10 mouse cellular contexts compared by ENCODE assay signal in genomic region chr2:84916548-84917320, GRCm38 (mm10). TPM values are rescaled to one million over a fixed set of nuclear protein-coding genes. Genes with fewer than 3 reads are reported as not detected.
DNase-seq lines count a peak whose midpoint lies in the region; ATAC-seq and TF ChIP-seq lines count a peak whose summit lies in the region.
"Had no signal": no experiment of that assay in that cellular context is flagged by ENCODE, and none has a peak within 500 bp of the region (broad histone marks: within the 10 kb centered on the region; RNA-seq: fewer than 3 reads in every experiment).

No protein-coding gene starts in this region.

- 67% methylated on average over 8 of the region's 8 CpGs for WGBS in kidney, embryonic 14.5 days
- 45% methylated on average over 8 of the region's 8 CpGs for WGBS in heart, adult 2 months
- 57% methylated on average over 8 of the region's 8 CpGs for WGBS in kidney, adult 2 months
- WGBS in thymus, adult 2 months = 73% methylated on average over 8 of the region's 8 CpGs

- 0 out of 2 replicates have a peak, but pooled peaks cover 2% of the 10 kb centered on the region for H3K4me1 ChIP-seq in kidney, embryonic 14.5 days (ENCODE audit: control insufficient read depth, insufficient read depth, low read length)
- peaks cover 17% of the 10 kb centered on the region for H3K4me1 ChIP-seq in heart, adult 2 months (ENCODE audit: control insufficient read depth, insufficient read depth, low read length)
- peaks cover 6% of the 10 kb centered on the region; the same call in 1 of the 2 replicates for H3K4me1 ChIP-seq in kidney, adult 2 months (ENCODE audit: control insufficient read depth, insufficient read depth, low read length)
- no peaks in the 10 kb centered on the region for H3K4me1 ChIP-seq in thymus, adult 2 months (replicated peaks; ENCODE audit: control insufficient read depth, insufficient read depth, low read length)

- DNase-seq in kidney, adult 11 months = peak; percentile 76
- DNase-seq in heart, adult 2 months = peak; percentile 76 to 85
- peak; percentile 91 for DNase-seq in kidney, adult 2 months
- peak; percentile 85 for DNase-seq in lung, postnatal 10 days
- no peak for DNase-seq in left cerebral cortex, adult 11 months (ENCODE audit: low spot score)
- DNase-seq in thymus, adult 2 months = no peak
- no peak for DNase-seq in layer of hippocampus, postnatal 14 days (ENCODE audit: low spot score in 2 of 2)

- no peak overlapping the region for H3K4me3 ChIP-seq in kidney, embryonic 14.5 days (ENCODE audit: low read length)
- H3K4me3 ChIP-seq in heart, adult 2 months = no peak overlapping the region
- no peak overlapping the region for H3K4me3 ChIP-seq in kidney, adult 2 months (ENCODE audit: insufficient read depth, low read depth, low read length)
- no peak overlapping the region for H3K4me3 ChIP-seq in thymus, adult 2 months (ENCODE audit: control insufficient read depth, insufficient read depth, low read length)
- H3K4me3 ChIP-seq: stomach, embryonic 15.5 days had no signal

- TF ChIP-seq POLR2A in heart, adult 2 months (IDR thresholded peaks at IDR 0.05; ENCODE audit: insufficient read depth, low read depth, low read length) = peak; percentile 65
- no peak for TF ChIP-seq POLR2A in kidney, adult 2 months (IDR thresholded peaks at IDR 0.05; ENCODE audit: low read depth, low read length)
- TF ChIP-seq POLR2A in thymus, adult 2 months (IDR thresholded peaks at IDR 0.05; ENCODE audit: control insufficient read depth, extremely low read depth, insufficient read depth, low read length, poor library complexity) = no peak

- H3K27ac ChIP-seq in kidney, embryonic 14.5 days (ENCODE audit: low read depth, low read length) = no peak overlapping the region
- peak overlapping the region; percentile 93 for H3K27ac ChIP-seq in heart, adult 2 months
- peak overlapping the region; percentile 97 for H3K27ac ChIP-seq in kidney, adult 2 months (ENCODE audit: insufficient read depth, low read depth, low read length)
- no peak overlapping the region for H3K27ac ChIP-seq in thymus, adult 2 months (ENCODE audit: control insufficient read depth, insufficient read depth, low read length)
- H3K27ac ChIP-seq: stomach, embryonic 15.5 days had no signal

- ATAC-seq in kidney, embryonic 14.5 days (ENCODE audit: low FRiP score, low TSS enrichment) = no peak; the same call in 1 of the 2 replicates

- H3K9ac ChIP-seq in kidney, embryonic 14.5 days (ENCODE audit: low read depth, low read length) = no peak overlapping the region
- no peak overlapping the region for H3K9ac ChIP-seq in heart, adult 2 months (ENCODE audit: low read depth, low read length)
- H3K9ac ChIP-seq: stomach, embryonic 15.5 days had no signal

- H3K79me2 ChIP-seq in heart, adult 2 months (replicated peaks; ENCODE audit: control insufficient read depth, insufficient read depth, low read length) = no peaks in the 10 kb centered on the region

- TF ChIP-seq CTCF in heart, adult 2 months (IDR thresholded peaks at IDR 0.05) = peak; percentile 27; the same call in 1 of the 2 replicates
- TF ChIP-seq CTCF in kidney, adult 2 months (conservative IDR thresholded peaks at IDR 0.05; ENCODE audit: insufficient read depth, insufficient read length, low read depth, low read length) = no peak
- no peak for TF ChIP-seq CTCF in thymus, adult 2 months (IDR thresholded peaks at IDR 0.05; ENCODE audit: borderline replicate concordance, control insufficient read depth, extremely low read depth, insufficient read depth, low read length, poor library complexity)

- no peak overlapping the region for H3K4me2 ChIP-seq in kidney, embryonic 14.5 days (replicated peaks; ENCODE audit: low read depth, low read length)
- H3K4me2 ChIP-seq: stomach, embryonic 15.5 days had no signal

- H3K9me3 ChIP-seq in kidney, embryonic 14.5 days (ENCODE audit: control insufficient read depth, low read length) = no peaks in the 10 kb centered on the region
- H3K9me3 ChIP-seq: stomach, embryonic 15.5 days had no signal

- H3K27me3 ChIP-seq in kidney, embryonic 14.5 days (ENCODE audit: control insufficient read depth, insufficient read depth, low read length) = no peaks in the 10 kb centered on the region
- no peaks in the 10 kb centered on the region for H3K27me3 ChIP-seq in heart, adult 2 months (ENCODE audit: control insufficient read depth, insufficient read depth, low read length)
- no peaks in the 10 kb centered on the region for H3K27me3 ChIP-seq in kidney, adult 2 months (replicated peaks; ENCODE audit: control insufficient read depth, insufficient read depth, low read length)
- H3K27me3 ChIP-seq in thymus, adult 2 months (ENCODE audit: control insufficient read depth, insufficient read depth, low read length) = no peaks in the 10 kb centered on the region
- H3K27me3 ChIP-seq: stomach, embryonic 15.5 days had no signal

- H3K36me3 ChIP-seq in kidney, embryonic 14.5 days (ENCODE audit: control insufficient read depth, insufficient read depth, low read length) = no peaks in the 10 kb centered on the region
- H3K36me3 ChIP-seq in heart, adult 2 months (ENCODE audit: control insufficient read depth, insufficient read depth, low read length) = peaks cover 9% of the 10 kb centered on the region
- H3K36me3 ChIP-seq in kidney, adult 2 months (ENCODE audit: control insufficient read depth, insufficient read depth, low read length) = no peaks in the 10 kb centered on the region
- H3K36me3 ChIP-seq in thymus, adult 2 months (ENCODE audit: control insufficient read depth, insufficient read depth, low read length) = no peaks in the 10 kb centered on the region
- H3K36me3 ChIP-seq: stomach, embryonic 15.5 days had no signal

- peak; percentile 99 for TF ChIP-seq EP300 in heart, adult 2 months (IDR thresholded peaks at IDR 0.05; ENCODE audit: insufficient read depth, low read depth, low read length)

- intact Hi-C loops in heart, adult 2 months (cut with DNase I) = loop anchor here (1.0 to 2.0 kb wide), 2 partner anchors 21 to 28 kb away; no protein-coding TSS in a partner anchor

RNA-seq across cellular contexts. Expression of gene Slc43a3, which starts 19.6 kb away (rescaled TPM):
- 41.1 and 53.7 TPM in 2 replicates for polyA plus RNA-seq in kidney, embryonic 14.5 days (2014; fragmentation: Nextera tagmentation; extraction: Ambion mirVana)
- total RNA-seq in heart, adult 2 months (2021) = 10 to 100 TPM; 62.6 to 79.1 TPM
- 101 and 141 TPM in 2 replicates for polyA plus RNA-seq in heart, adult 2 months (2012; rRNA removed)
- 60.8 and 62.2 TPM in 2 replicates for polyA plus RNA-seq in kidney, adult 2 months (2012; rRNA removed)
- polyA plus RNA-seq in thymus, adult 2 months (2012; rRNA removed) = 64.3 and 65.0 TPM in 2 replicates
- 1 to 10 TPM; 2.4 to 3.3 TPM for total RNA-seq in layer of hippocampus, postnatal 14 days (2021)

RNA-seq across cellular contexts. Expression of gene Rtn4rl2, which starts 30.2 kb away (rescaled TPM):
- polyA plus RNA-seq in kidney, embryonic 14.5 days (2014; fragmentation: Nextera tagmentation; extraction: Ambion mirVana) = 1.6 and 2.1 TPM in 2 replicates
- total RNA-seq in heart, adult 2 months (2021) = 1 to 10 TPM; 3.6 to 3.8 TPM
- polyA plus RNA-seq in heart, adult 2 months (2012; rRNA removed) = 2.6 and 6.1 TPM in 2 replicates
- 1.4 and 1.5 TPM in 2 replicates for polyA plus RNA-seq in kidney, adult 2 months (2012; rRNA removed)
- 1.8 and 2.1 TPM in 2 replicates for polyA plus RNA-seq in thymus, adult 2 months (2012; rRNA removed)
- total RNA-seq in layer of hippocampus, postnatal 14 days (2021) = 10 to 100 TPM; 92.5 to 99.2 TPM
- total RNA-seq: monocyte, adult 5-6 weeks had no signal

Comparison
In these comparisons a context has a peak if more than half of its experiments do, and no peak if none do; other contexts are left out.
1. H3K27ac ChIP-seq: peak in heart, adult 2 months (single experiment) and kidney, adult 2 months (single experiment); none in kidney, embryonic 14.5 days (single experiment) and thymus, adult 2 months (single experiment).
2. DNase-seq: peak in kidney, adult 11 months (single experiment), heart, adult 2 months (2 of 2), kidney, adult 2 months (single experiment) and lung, postnatal 10 days (single experiment); none in left cerebral cortex, adult 11 months (single experiment), thymus, adult 2 months (single experiment) and layer of hippocampus, postnatal 14 days (0 of 2).